Mouse (Mus musculus) central nervous system, embryonic 18 days (tissue): ENCODE measurements around the gene Agpat2. TPM values are rescaled to one million over a fixed set of nuclear protein-coding genes. Genes with fewer than 3 reads are reported as not detected.

ENCODE experiments used
- polyA plus RNA-seq: library from polyadenylated mRNA; depleted of rRNA; stranded (reverse); fragments of >200 nt; gene quantifications from 2 replicates; pipeline ENCODE4 v1.2.3, GENCODE M21; 2012; rRNA removed

The Agpat2 gene
- polyA plus RNA-seq, result 4.8 and 6.1 TPM in 2 replicates

GRCm38 (mm10) chr2:26603720-26604671 lies at the start of gene Agpat2:
Gene Agpat2, minus strand, starts transcription at chr2:26604417.

DNA sequence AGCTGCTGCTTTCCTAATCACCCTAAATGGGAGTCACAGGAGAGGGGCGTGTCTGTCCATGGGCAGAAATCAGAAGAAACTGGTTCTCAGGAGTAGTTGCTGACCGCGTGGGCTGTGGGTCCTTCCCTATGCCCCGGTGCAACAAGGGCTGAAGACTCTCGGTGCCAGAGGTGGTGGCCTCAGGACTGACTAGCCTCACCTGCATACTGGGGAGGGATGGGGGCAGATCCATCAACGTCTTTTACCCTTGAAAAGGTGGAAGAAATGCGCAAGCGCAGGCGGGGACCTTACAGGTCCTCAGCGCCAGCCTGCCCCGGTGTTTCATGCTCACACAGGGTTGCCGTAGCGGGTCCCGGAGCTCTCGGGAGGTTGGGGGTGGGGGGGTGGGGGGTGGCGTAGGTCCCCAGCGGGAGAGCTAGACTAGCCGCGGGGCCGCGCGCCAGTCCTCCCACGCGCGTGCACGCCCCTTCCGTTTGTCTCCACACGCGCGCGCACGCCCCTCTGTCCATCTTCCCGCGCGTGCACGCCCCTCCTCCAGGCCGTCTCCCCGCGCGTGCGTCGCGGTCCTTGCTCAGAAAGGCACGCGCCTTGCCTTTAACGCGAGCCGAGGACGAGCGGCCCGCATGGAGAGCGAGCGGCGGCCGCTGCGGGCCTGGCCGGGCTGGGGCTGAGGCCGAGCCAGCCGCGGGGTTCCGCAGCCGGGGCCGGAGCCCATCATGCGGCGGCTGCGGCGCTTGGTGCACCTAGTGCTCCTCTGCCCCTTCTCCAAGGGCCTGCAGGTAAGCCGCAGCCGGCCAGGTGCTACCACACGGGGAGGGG lies 23.9 kb upstream of the Agpat2 start, which contains the start of gene Fam69b:
Fam69b (plus strand) TSS at position 537 of the 819 bp plus-strand sequence.

DNA sequence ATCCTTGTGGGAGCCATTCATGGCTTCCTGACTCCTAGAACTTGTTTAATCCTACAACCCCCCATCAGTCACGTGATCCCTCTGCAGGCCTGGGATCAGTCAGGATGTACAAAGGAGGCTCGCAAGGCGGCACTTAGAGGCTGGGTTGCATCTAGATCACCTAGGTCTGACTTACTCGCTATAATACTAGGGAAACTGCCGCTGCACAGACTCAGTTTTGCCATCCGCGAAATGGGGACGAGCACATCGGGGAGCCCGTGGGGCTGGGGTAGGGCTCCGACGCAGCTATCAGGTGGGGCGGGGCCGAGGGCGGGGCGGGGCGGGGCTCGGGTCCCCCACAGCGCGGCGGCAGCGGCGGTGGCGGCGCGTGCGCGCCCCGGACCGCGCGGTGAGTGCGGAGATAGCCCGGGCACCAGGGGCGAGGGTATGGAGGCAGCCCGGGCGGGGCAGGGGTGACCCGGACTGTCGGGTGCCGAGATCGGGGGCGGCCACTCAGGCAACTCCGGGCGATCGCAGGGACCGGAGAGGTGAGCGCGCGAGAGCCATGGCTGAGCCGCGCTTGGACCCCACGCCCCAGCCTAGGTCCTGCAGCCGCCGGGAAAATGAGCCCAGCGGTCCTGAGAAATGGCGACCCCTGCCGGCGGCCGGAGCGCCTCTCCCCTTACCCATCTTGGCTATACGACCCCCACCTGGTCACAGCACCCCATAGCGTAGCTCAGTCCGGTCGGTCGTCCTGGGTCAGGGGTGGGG lies 17.7 kb downstream of the Agpat2 start, which contains the start of gene Gm20532:
Gm20532 (plus strand) TSS at position 346 of the 750 bp plus-strand sequence.

DNA sequence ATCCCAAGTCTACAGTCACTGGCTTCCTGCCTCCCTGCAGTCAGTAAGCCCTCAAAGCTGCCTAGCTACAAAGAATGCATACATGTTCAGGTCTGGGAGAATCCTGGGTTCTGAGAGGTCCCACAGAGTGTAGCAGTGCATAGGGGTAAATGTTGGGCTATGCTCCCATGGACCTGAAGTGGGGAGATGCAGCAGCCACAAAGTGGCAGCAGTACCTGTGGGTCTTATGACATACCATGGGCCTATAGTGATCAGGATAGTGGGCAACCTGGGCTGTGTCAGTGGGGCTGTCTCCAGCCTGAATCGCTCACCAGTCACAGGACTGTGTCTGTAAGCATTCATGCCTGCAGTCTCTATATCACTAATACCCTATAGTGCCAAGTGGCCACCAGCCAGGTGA lies 24.5 kb downstream of the Agpat2 start, which contains the start of gene Egfl7:
Egfl7 (plus strand) TSS at position 301 of the 400 bp plus-strand sequence.

Other genes starting within 250 kb of the Agpat2 start
- 2.1 and 3.2 TPM in 2 replicates for gene Card9, start 243.5 kb downstream of the Agpat2 start, polyA plus RNA-seq
- gene Snapc4, start 223.8 kb downstream of the Agpat2 start, polyA plus RNA-seq, result 57.9 and 63.3 TPM in 2 replicates
- gene Entr1, start 215.1 kb downstream of the Agpat2 start, polyA plus RNA-seq, result 294 and 301 TPM in 2 replicates
- gene Pmpca, start 215.1 kb downstream of the Agpat2 start, polyA plus RNA-seq, result 123 and 126 TPM in 2 replicates
- gene Inpp5e, start 195.2 kb downstream of the Agpat2 start, polyA plus RNA-seq, result 34.4 and 35.6 TPM in 2 replicates
- gene Sec16a, start 159.2 kb downstream of the Agpat2 start, polyA plus RNA-seq, result 35.6 and 37.3 TPM in 2 replicates
- gene Notch1, start 87.8 kb downstream of the Agpat2 start, polyA plus RNA-seq, result 11.0 and 11.8 TPM in 2 replicates
- 131 and 140 TPM in 2 replicates for gene Egfl7, start 24.4 kb downstream of the Agpat2 start, polyA plus RNA-seq
- not detected in 2 replicates for gene Gm20532, start 17.8 kb downstream of the Agpat2 start, polyA plus RNA-seq
- 123 and 131 TPM in 2 replicates for gene Fam69b, start 24.0 kb upstream of the Agpat2 start, polyA plus RNA-seq
- gene Lcn4, start 66.9 kb upstream of the Agpat2 start, polyA plus RNA-seq, result not detected in 2 replicates